Mouse (Mus musculus) olfactory bulb, adult 2 months (tissue): ENCODE results near the gene Fam117b.

Experiments
- CTCF ChIP-seq: fragments of 200-500 bp; IDR thresholded peaks from 2 replicates; pipeline ENCODE4 v1.5.1; 2012; ENCODE audit warnings: low read depth, mild to moderate bottlenecking, low read length, moderate library complexity; ENCODE audit not compliant: insufficient read depth
- POLR2A ChIP-seq: fragments of 200-500 bp; IDR thresholded peaks from 2 replicates; pipeline ENCODE4 v1.6.1; 2012; ENCODE audit warnings: mild to moderate bottlenecking, low read depth, low read length, moderate library complexity; ENCODE audit not compliant: insufficient read depth

DNA sequence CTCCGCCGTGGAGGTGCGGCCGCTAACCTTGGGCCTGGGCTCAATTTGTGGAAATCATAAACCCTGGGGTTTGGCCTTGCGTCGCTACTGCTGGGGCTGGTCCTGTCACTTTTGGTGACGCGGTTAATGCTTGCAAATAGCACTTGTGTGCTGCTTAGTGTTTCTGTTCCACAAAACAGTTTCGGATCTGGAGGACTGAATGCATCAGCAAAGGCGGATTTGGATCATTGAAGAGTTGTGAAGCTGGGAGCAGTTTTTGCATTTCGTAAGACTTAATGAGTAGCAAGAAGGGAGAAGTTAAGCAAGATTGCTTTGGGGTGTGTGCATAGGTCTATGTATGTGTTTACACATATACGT lies 1.0 kb downstream of the Fam117b start:
- no peak for TF ChIP-seq CTCF
- no peak for TF ChIP-seq POLR2A
